Mouse (Mus musculus) cerebellum, postnatal 14 days (tissue): ENCODE data around the gene Clip1.
A peak's percentile ranks its signal among the peaks of the same experiment; 100 is the strongest.

Experiments used
- DNase-seq, 2 experiments: peaks; one replicate each; pipeline ENCODE4 v3.0.0; 2021; ENCODE audit warnings: mixed read lengths in 2 of 2

Gene Clip1

DNA sequence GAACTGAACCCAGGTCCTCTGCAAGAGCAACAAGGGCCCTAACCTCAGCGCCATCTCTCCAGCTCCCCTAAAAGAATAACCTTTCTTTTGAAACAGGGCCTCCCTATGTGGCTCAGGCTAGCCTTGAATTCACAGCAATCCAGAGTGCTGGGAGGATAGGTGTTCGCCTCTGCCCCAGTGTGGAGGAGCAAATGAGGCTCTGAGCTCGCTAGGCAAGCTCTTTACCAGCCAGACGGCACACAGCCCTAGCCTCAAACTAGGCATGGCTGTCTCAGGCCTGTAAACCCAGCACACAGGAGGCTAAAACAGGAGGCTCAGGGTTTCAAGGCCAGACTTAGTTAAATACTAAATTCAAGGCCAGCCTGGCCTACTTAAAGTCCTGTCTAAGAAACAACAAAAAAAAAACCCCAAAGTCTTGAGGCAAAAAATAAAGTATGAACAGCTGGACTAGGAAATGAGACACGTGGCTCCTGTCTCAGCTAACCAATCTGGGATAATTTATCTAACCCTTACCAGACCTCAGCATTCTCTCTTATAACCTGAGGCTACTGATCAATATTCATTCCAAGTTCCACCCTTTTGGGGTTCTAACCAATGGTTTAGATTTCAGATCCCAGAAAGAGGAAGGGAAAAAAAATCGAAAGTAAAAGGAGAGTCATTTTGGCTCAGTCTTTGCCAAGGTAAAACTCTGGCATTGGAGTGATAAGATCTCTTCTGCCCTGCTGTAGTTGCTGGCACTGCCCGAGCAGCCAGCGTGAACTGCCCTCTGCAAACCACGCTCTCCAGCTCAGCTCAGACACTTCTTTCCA, 14.2 kb downstream of the Clip1 start:
- no peak for DNase-seq

- no peak for DNase-seq
Observed at GRCm38 (mm10) chr5:123667915-123668314, 16.5 kb downstream of the Clip1 start.

GRCm38 (mm10) chr5:123665956-123666355, 18.5 kb downstream of the Clip1 start:
- DNase-seq = no peak

DNA sequence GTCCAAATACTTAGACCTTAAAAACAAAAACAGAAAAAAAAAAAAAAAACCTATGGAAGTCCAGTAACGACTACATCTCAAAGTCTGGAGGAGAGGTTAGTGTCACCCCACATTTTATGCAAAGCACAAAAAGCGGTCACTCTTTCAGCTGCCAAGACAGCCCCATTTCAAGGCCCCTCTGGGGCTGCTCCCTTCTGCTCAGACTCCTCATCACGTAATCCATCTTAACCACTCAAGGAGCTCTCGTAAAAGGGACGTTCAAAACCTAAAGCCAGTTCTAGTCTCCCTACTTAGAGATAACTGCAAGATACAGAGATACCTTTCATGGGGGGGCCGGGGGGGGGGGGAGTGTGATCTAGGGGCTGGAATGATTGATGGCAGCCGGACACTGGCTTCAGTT, 20.1 kb downstream of the Clip1 start:
- DNase-seq = no peak

DNA sequence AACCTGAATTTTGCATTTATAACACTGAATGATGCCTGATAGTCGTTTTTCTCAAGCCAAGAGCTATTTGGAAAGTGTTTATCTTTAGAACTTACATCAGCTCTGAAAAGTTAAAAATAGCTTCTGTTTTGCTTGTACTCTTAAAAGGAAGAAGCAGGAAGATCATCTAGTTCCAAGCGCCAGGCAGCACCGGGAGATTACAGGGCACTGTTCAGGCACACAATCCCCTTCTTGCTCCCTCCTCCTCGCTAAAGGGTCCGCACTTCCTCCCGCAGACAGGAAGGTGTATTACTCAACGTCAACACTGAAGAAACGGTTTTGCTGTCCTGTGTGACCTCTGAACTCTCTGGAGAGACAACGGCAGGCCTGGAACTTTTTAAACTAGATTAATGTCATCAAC, 22.4 kb downstream of the Clip1 start:
- DNase-seq = no peak

- DNase-seq = no peak
Observed at GRCm38 (mm10) chr5:123661602-123662001, 22.8 kb downstream of the Clip1 start.

DNA sequence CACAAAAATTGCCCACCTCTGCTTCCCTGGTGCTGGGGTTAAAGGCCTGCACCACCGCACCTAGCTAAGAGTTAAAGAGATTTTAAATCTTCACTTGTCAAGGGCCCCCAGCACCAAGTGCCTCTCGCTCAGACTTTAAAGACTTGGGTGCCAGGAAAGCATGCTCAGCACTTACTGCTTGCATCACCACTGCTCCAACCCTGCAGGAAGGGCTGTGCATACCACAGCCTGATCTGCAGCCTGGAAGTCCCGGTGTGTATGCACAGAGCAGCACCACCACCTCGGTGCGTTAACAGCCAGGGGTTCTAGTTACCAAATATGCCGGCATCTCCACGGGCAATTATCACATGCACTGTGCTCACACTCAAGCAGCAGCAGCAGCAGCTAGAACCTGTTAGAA, 26.8 kb downstream of the Clip1 start:
- DNase-seq = no peak

DNA sequence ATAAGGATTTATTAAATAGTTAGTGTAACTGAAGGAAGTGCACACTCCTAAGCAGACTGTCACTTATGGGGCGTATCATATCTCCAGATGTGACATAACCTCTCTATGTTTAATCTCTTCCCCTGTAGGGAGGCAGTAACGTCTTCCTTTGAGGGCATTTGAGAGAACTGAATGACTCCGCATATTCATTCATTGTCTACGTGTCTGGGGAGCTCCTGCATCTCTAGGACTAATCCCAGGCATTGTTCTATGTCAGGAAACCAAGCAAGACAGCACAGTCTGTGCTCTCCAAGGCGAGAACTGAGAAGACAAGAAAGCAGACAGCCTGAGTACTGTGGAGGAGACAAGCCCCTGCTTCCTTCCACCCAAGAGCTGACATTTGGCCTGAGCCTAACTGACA, 29.5 kb downstream of the Clip1 start:
- DNase-seq = no peak

- DNase-seq = no peak
Observed at GRCm38 (mm10) chr5:123653287-123653801, 31.1 kb downstream of the Clip1 start.

- DNase-seq = no peak
Observed at GRCm38 (mm10) chr5:123650825-123651224, 33.6 kb downstream of the Clip1 start.

DNA sequence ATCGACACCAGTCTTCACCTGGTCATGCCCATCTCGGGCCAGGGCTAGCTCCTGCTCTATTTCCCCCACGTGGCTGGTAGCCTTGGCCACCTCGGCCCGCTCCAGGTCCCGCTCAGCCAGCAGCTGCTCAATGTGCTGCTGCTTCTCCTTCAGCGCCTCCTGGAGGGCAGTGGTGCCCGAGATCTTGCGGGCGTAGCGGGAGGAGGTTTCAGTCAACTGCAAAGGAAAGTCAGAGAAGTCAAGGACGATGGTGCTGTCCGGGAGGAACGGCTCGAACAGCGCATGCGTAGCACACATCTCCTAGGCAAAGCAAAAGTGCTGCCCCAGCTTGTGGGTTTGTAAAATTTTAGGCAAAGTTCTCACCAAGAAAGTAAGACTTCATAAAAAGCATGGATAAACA, 42.0 kb downstream of the Clip1 start:
- DNase-seq = no peak

DNA sequence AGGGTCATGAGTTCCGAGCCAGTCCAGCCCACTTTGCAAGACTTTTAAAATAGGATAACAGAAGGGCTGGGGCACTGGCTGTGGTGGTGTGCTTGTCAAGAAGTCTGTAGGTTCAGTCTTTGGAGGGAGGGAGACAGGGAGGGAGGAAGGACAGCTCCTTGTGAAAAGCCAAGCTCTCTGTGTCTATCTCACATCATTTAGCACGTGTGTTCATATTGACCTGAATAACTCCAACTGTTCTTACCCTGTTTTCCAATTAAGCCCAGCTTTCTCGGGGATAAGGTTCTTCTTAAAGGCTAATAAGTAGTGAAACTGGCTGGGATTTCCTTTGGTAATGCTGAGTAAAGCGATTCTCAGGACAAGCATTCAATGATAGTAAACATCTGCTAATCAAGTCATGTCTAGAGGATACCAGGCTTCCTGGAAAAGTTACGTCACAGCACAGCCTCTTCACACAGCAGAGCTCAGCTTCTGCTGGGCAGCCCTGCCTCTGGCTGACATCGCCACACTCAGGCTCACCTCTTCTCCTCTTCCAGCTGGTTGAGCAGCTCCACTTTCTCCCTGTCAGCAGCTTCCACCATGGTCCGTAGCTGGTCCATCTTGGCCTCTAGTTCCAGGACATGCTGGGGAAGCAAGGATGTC, 43.0 kb downstream of the Clip1 start:
- DNase-seq = no peak

- no peak for DNase-seq
Observed at GRCm38 (mm10) chr5:123640181-123640580, 44.2 kb downstream of the Clip1 start.

DNA sequence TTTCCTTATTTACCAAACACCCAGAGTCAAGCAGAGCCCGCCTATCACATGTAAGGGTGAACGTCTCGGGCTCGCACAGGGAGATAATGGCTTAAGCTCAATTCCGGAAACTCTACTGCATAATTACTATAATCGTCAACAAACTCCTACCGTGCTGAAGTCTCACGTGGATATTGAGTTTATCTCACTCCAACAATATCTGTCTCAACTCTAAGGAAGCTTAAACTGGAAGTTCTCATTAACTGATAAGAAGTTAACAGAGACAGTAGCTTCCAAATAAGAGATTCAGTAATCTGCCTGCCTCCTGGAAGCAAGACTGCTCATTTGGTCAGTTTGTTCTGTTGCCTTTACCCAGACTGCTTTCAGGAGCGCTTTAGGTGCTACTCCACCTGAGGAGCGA, 53.2 kb downstream of the Clip1 start:
- DNase-seq = no peak

- peak; percentile 82 to 83 for DNase-seq
Observed at GRCm38 (mm10) chr5:123626631-123627030, 57.8 kb downstream of the Clip1 start.

DNA sequence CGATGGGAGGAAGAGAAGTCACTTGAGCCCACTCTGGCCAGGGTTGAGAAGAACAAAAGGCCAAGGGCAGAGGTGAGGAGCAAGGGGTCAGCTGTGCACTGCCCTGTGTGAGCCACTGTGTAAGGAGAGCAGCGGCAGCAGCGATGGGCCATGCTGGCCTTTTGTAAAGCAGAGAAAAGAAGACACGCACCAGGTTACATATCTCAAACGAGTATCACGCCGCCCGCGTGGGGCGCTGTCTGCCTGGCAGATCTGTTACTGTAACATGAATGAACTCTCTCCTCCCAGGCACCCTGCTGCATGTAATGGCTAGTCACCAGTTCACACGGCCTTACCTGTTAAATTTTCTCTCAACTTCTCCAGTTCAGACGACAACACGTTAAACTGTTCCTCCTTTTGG, 62.0 kb downstream of the Clip1 start:
- peak; percentile 66 to 83 for DNase-seq

DNA sequence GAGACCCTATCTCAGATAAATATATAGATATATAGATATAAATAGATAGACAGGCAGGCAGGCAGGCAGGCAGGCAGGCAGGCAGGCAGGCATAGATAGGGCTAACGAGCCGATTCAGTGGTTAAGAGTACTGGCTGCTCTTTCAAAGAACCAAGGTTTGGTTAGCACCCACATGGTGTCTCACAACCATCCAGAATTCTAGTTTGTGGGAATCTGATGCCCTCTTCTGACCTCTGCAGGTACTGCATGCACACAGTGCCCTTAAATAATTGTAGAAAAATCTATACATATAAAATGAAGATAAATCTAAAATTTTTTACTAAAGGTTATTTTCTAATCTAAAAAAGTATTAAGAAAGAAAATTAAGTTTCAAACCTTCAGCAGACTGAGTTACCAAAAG, 65.9 kb downstream of the Clip1 start:
- DNase-seq = peak; percentile 38 to 59

DNA sequence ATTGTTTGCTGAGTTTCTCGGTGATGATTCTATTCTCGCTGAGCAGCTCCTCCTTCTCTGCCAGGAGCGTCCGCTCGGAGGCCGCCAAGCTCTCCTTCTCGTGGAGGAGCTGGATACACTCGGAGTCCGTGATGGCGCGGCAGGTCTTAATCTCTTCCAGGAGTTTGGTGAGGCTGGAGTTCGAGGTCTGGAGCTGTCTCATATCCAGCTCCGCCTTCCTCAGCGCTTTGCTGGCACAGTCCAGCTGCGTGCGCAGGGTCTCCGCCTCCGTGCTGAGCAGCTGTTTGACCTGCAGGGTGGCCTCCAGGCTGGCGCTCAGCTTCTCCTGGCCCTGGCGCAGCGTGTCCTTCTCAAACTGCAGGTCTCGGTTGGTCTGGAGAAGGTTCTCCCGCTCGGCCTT, 70.2 kb downstream of the Clip1 start:
- DNase-seq = no peak

DNA sequence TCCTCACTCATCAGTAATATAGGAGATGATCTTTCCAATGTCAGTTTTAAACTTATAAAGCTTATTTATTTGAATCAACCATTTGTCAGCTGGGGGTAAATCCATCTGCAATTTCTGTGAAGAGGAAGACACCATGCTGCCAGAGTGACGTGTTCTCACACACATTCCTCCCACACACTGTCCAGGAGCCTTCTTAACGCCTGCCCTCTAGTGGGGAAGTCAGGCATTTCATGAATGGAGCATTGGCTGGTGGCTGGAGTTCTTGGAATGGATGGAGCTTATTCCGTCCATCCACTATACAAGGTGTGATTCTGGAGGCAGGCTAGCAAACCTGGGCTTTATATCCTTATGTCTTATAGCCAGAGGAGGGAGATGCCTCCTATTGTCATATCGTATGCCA, 74.6 kb downstream of the Clip1 start:
- DNase-seq = peak; percentile 87 to 91

DNA sequence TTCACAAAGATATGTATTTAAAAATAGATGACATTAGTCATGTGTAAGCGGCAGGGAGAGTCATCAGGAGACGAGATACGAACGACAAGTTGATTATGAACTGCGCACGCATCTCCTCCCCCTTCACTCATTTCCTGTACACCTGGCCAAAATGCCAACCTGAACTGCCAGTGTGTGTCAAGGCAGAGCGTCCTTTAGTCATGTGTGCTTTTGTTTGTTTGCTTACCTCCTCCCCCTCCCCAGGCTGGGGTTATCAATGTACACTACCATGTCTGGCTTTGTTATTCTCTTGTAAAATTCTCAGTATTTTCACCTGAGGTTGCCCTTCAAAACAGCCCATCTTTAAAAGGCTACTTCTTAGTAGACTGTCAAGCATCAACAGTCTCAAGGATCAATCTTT, 75.0 kb downstream of the Clip1 start:
- DNase-seq = no peak

- DNase-seq = no peak
Observed at GRCm38 (mm10) chr5:123607211-123607669, 77.2 kb downstream of the Clip1 start.

- no peak for DNase-seq
Observed at GRCm38 (mm10) chr5:123603496-123603895, 80.9 kb downstream of the Clip1 start.

- no peak for DNase-seq
Observed at GRCm38 (mm10) chr5:123602174-123602573, 82.2 kb downstream of the Clip1 start.

DNA sequence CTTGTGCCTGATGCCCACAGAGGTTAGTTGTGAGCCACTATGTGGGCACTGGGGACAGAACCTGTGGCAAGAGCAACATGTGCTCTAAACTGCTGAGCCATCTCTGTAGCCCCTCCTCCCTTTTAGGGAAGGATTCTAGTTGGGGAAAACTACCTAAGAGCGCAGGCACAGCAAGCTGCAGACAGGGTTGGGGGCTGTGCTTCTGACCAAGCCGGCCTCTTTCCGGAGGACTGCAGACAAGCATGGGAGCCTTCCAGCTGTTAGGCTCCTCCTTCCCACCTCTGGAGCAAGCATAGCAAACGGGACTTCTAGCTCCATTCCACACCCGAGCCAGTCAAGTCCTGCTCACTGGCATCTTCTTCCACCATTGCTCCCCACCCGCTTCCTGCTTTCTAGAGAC, 85.1 kb downstream of the Clip1 start:
- no peak for DNase-seq
